Mouse (Mus musculus): ENCODE results near the gene Gm29797. TPM values are rescaled to one million over a fixed set of nuclear protein-coding genes. Genes with fewer than 3 reads are reported as not detected.

The Gm29797 gene
- polyA plus RNA-seq, 1 experiment from 2014 or later: not detected

DNA sequence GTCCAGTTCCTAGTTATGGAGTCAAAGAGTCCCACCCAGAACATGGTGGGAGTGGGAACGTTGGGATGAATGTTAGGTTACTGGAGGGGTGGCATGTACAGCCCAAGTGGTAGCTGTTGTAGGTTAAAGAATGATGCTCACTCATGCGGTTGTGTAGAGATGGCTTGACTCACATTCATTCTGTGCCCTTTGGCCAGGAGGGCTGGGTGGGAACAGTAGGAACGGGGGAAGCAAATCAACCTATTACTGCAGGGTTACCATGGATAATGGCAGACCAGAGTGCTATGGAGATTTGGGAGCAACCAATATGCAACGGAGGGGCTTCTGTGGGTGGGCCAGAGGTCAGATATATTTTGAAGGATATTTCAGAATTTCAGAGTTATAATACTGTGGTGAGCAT lies 18.1 kb downstream of the Gm29797 start:
- H3K9me3 ChIP-seq: no peaks in the 10 kb centered on the region
- no peak overlapping the region for H3K27ac ChIP-seq
- H3K9ac ChIP-seq: no peak overlapping the region
- no peak overlapping the region for H3K4me3 ChIP-seq
- H3K4me1 ChIP-seq: peaks cover 48% of the 10 kb centered on the region
- H3K4me2 ChIP-seq: no peak overlapping the region
- H3K36me3 ChIP-seq: no peaks in the 10 kb centered on the region
- H3K27me3 ChIP-seq: peaks cover 38% of the 10 kb centered on the region
- no peak for ATAC-seq (ENCODE audit: insufficient number of reproducible peaks, insufficient read depth, low FRiP score, low TSS enrichment, low read depth)
- WGBS: 75% methylated on average over 4 of the region's 4 CpGs

DNA sequence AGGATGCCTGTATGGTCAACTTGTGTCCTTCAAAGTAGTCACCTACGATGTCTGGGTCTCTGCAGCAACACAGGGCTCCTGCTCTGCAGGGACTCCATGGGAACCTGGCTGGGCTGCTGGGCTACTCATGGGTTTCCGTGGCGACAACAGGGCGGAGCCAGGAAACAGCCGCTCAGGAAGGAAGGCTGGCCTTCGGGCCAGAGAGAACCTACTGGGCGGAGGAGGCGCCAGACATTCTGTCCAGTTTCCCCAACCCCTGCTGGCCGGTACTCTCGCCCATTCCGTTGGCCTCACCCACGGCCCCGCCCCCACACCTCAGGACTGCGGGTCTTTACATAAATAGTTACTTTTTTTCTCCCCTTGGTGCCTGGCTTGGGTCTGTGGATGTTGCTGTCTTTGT lies 18.6 kb downstream of the Gm29797 start:
- Histone ChIP-seq H3K27me3 (peaks cover 33% of the 10 kb centered on the region), H3K9ac (0 out of 2 replicates have a peak overlapping the region, but pooled peaks have one; percentile 44), H3K4me2 (peak overlapping the region; percentile 43), H3K36me3 (no peaks in the 10 kb centered on the region), H3K9me3 (no peaks in the 10 kb centered on the region), H3K4me1 (peaks cover 43% of the 10 kb centered on the region), H3K4me3 (no peak overlapping the region), H3K27ac (peak overlapping the region; percentile 13; the same call in 1 of the 2 replicates)
- 7% methylated on average over 14 of the region's 14 CpGs for WGBS
- no peak for ATAC-seq (ENCODE audit: insufficient number of reproducible peaks, insufficient read depth, low FRiP score, low TSS enrichment, low read depth)

DNA sequence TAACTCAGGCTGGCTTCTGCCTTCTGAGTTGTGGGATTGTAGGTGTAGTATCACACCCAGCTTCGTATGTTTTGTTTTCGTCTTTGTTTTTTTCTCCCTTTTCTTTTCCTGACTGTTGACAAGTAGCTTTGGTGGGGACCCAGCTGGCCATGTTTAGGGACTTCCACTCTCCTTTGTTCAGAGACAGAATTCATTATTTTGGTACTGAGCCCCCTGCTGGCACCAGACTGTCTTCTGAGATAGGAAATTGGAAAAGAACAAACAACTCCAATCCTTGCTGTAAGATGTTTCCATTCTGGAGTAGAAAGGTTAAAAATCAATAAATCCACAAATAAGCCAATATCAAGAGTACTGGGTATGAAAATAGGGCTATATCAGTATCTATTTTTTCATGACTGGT lies 19.6 kb downstream of the Gm29797 start:
- no peak overlapping the region for H3K4me3 ChIP-seq
- H3K36me3 ChIP-seq: no peaks in the 10 kb centered on the region
- peaks cover 42% of the 10 kb centered on the region for H3K4me1 ChIP-seq
- H3K9me3 ChIP-seq: no peaks in the 10 kb centered on the region
- no peak overlapping the region; the same call in 1 of the 2 replicates for H3K27ac ChIP-seq
- no peak for ATAC-seq (ENCODE audit: insufficient number of reproducible peaks, insufficient read depth, low FRiP score, low TSS enrichment, low read depth)
- H3K4me2 ChIP-seq: no peak overlapping the region
- peaks cover 23% of the 10 kb centered on the region for H3K27me3 ChIP-seq
- no peak overlapping the region for H3K9ac ChIP-seq
- 46% methylated on average over 2 of the region's 2 CpGs for WGBS

DNA sequence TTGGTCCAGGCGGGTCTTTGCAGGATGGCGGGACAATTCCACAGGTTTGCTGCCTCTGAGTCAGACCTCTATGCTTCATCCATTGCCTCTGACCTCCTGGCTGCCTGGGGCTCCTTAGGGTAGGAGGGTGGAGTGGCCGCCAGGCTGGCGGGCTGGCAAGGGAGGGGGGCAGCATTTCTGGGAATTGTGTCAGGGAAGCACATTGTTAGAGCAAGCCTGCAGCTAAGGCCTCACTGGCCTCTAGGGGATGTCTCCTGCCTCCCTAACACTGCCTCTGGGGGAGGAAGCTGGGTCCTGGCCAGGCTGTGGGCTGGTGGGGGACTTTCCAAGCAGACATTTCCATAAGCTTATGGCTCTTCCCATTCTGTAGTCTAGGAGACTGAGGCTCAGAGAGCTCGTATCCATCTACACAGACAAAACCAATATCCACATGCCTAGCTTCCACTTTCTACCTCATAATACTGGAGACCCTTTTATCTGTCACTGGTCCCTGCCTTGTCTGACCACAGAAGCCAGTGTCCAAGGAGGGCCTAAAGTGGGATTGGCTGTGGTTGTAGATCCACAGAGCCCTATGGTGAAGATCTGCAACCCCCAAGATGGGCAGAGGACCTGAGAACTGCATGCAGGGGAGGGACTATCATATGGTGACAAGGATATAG lies 20.4 kb downstream of the Gm29797 start:
- Histone ChIP-seq H3K4me1 (peaks cover 39% of the 10 kb centered on the region), H3K27ac (peak overlapping the region; percentile 44; the same call in 1 of the 2 replicates), H3K36me3 (no peaks in the 10 kb centered on the region), H3K4me3 (no peak overlapping the region), H3K27me3 (peaks cover 15% of the 10 kb centered on the region), H3K9ac (0 out of 2 replicates have a peak overlapping the region, but pooled peaks have one; percentile 21), H3K4me2 (no peak overlapping the region), H3K9me3 (no peaks in the 10 kb centered on the region)
- no peak for ATAC-seq (ENCODE audit: insufficient number of reproducible peaks, insufficient read depth, low FRiP score, low TSS enrichment, low read depth)
- WGBS: 49% methylated on average over 5 of the region's 5 CpGs

DNA sequence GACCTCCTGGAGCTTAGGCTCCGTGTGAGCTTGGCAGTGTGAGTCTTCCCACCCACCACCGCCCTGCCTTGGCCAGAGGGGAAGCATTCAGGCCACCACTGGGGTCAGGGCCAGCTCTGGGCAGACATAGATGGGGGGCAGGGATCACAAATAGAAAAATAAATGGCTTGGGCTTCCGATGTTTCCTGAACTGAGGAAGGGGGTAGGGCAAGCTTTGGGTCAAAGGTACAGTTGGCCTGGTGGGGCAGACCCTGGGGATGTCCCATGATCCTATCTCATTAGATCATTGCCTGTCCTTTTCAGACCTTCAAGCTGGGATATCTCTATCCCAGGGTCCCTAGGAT lies 20.9 kb downstream of the Gm29797 start:
- ATAC-seq (ENCODE audit: insufficient number of reproducible peaks, insufficient read depth, low FRiP score, low TSS enrichment, low read depth): no peak
- Histone ChIP-seq H3K4me2 (no peak overlapping the region), H3K36me3 (no peaks in the 10 kb centered on the region), H3K9ac (no peak overlapping the region), H3K9me3 (no peaks in the 10 kb centered on the region), H3K27ac (peak overlapping the region; percentile 44; the same call in 1 of the 2 replicates), H3K27me3 (peaks cover 10% of the 10 kb centered on the region), H3K4me1 (peaks cover 39% of the 10 kb centered on the region), H3K4me3 (no peak overlapping the region)
- WGBS: 50% methylated on average over 3 of the region's 3 CpGs

DNA sequence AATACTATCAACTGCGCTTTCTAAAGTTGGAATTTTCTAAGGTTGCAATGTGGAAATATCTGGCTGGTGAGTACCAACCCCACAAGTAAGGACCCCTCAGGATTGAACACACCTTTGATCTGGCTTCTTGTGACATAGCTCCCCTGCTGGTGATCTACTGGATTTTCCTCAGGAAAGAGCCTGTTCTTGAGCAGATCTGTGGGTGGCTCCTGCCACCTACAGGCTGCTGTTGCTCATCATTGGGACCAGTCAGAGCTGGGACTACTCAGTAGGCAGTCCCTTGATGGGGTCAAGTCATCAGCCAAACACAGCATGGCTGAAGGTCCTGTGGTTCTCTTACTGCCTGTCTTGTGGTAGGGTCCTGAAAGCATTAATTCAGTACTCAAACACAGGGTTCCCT lies 21.9 kb downstream of the Gm29797 start:
- no peak overlapping the region for H3K9ac ChIP-seq
- H3K36me3 ChIP-seq: no peaks in the 10 kb centered on the region
- no peaks in the 10 kb centered on the region for H3K27me3 ChIP-seq
- H3K4me1 ChIP-seq: peaks cover 33% of the 10 kb centered on the region
- H3K9me3 ChIP-seq: no peaks in the 10 kb centered on the region
- H3K27ac ChIP-seq: no peak overlapping the region
- 39% methylated on average over 1 of the region's 1 CpGs for WGBS
- ATAC-seq (ENCODE audit: insufficient number of reproducible peaks, insufficient read depth, low FRiP score, low TSS enrichment, low read depth): peak; percentile 65
- H3K4me3 ChIP-seq: no peak overlapping the region
- no peak overlapping the region for H3K4me2 ChIP-seq

DNA sequence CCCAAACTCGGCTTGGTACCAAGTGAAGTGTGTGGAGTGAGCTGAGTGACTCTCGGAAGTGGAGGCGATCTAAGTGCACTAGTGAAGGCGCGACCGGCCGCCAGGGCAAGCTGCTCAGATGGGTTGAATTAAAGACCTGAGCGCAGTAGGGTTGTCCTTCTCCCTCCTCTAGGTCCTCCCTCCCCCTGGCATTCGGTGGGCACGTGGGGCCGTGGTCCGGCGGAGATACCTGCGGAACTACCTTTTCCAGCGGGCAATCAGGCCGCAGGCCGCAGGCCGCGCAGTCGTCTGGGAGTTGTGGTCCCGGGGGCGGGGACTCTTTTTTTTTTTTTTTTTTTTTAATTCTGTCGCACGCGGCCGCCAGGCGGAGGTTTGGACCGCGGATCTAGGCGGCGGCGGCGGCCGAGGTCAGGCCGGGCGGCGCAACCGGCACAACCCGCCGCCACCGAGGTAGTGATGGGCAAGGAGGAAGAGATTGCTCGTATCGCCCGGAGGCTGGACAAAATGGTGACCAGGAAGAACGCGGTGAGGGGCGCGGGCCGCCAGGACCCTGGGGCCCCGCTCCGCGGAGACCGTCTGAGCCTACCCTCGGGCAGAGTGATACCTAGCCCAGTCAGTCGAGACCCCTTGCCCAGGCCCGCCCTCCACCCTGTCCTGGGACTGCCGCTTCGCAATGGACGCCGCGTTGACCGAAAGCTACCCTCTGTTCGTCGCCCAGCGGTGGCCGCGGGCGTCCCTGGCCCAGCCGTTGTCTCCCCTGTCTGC lies 23.3 kb downstream of the Gm29797 start, which contains the start of gene Tcea2:
Gene Tcea2 (plus strand): TSS at position 360 of the 765 bp plus-strand sequence.
- peak; percentile 12 for ATAC-seq (ENCODE audit: insufficient number of reproducible peaks, insufficient read depth, low FRiP score, low TSS enrichment, low read depth)

DNA sequence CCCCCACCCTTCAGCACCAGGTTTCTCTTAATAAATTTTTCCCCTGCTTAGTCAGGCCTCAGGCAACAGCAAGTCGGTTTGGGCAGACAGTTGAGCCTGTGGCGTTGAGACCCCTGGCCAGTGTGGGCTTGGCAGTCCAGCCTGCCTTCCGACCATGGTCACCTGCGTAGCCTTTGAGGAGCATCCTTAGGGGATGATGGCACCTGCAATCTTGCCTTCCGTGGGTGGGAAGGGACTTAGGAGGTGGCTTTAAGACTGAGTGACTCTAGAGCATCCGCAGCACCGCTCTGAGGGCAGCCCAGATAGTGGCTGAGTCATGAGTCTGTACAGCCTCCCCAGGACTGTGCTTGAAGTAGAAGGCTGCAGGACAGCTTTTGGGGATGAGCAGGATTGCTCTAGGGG lies 23.9 kb downstream of the Gm29797 start:
- no peaks in the 10 kb centered on the region for H3K9me3 ChIP-seq
- peaks cover 20% of the 10 kb centered on the region for H3K4me1 ChIP-seq
- H3K4me3 ChIP-seq: peak overlapping the region; percentile 66
- no peak for ATAC-seq (ENCODE audit: insufficient number of reproducible peaks, insufficient read depth, low FRiP score, low TSS enrichment, low read depth)
- H3K27me3 ChIP-seq: no peaks in the 10 kb centered on the region
- 14% methylated on average over 7 of the region's 7 CpGs for WGBS
- no peak overlapping the region; the same call in 1 of the 2 replicates for H3K27ac ChIP-seq
- peak overlapping the region; percentile 90 for H3K9ac ChIP-seq
- H3K4me2 ChIP-seq: peak overlapping the region; percentile 89
- peaks cover 11% of the 10 kb centered on the region for H3K36me3 ChIP-seq

More for the DNA sequence above, 23.3 kb downstream of the Gm29797 start, which contains the start of gene Tcea2:
- under 1% methylated on average over 69 of the region's 69 CpGs for WGBS
- Histone ChIP-seq H3K4me1 (peaks cover 25% of the 10 kb centered on the region), H3K27me3 (no peaks in the 10 kb centered on the region), H3K36me3 (0 out of 2 replicates have a peak, but pooled peaks cover 9% of the 10 kb centered on the region), H3K9me3 (no peaks in the 10 kb centered on the region), H3K4me3 (peak within 1 kb of the TSS; percentile 66), H3K27ac (peak within 1 kb of the TSS; percentile 39; the same call in 1 of the 2 replicates), H3K9ac (peak within 1 kb of the TSS; percentile 90), H3K4me2 (peak within 1 kb of the TSS; percentile 89)

DNA sequence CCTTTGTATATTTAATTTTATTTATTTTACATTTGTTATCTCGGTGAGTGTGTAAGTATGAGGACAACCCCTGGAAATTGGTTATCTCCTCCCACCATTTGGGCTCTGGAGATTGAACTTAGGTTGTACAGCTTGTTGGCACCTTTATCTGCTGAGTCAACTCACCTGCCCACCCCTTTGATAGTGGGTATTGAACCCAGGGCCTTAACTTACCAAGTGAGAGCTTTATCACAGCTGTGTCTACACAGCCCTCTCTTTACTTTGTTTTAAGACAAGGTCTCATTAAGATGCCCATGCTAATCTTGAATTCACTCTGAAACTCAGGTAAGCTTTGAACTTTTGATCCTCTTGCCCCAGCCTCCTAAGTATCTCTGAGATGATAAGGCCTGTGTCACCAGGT lies 25.1 kb downstream of the Gm29797 start:
- peaks cover 18% of the 10 kb centered on the region for H3K4me1 ChIP-seq
- H3K4me3 ChIP-seq: no peak overlapping the region
- H3K4me2 ChIP-seq: no peak overlapping the region
- WGBS: 73% methylated on average over 1 of the region's 1 CpGs
- no peak for ATAC-seq (ENCODE audit: insufficient number of reproducible peaks, insufficient read depth, low FRiP score, low TSS enrichment, low read depth)
- peaks cover 23% of the 10 kb centered on the region for H3K36me3 ChIP-seq
- no peaks in the 10 kb centered on the region for H3K27me3 ChIP-seq
- H3K9me3 ChIP-seq: no peaks in the 10 kb centered on the region
- no peak overlapping the region for H3K9ac ChIP-seq
- H3K27ac ChIP-seq: no peak overlapping the region

DNA sequence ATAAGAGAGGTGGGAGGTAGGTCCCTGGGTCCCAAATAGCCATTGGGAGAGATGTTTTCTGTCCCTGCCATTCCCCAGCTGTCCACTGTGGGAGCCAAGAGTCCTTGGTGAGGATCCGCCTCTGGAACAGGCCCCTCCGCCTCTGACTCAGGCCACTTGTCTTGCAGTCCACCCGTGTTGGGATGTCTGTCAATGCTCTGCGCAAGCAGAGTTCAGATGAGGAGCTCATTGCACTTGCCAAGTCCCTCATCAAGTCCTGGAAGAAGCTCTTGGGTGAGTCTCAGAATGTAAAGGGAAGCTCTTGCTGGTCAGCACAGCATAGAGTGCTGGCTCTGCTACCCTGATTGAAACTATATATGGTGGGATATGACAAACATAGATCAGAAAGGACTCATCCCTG lies 26.5 kb downstream of the Gm29797 start:
- Histone ChIP-seq H3K9me3 (no peaks in the 10 kb centered on the region), H3K4me1 (peaks cover 16% of the 10 kb centered on the region), H3K4me3 (no peak overlapping the region), H3K36me3 (peaks cover 38% of the 10 kb centered on the region), H3K27ac (no peak overlapping the region), H3K4me2 (no peak overlapping the region), H3K9ac (0 out of 2 replicates have a peak overlapping the region, but pooled peaks have one; percentile 11), H3K27me3 (no peaks in the 10 kb centered on the region)
- ATAC-seq (ENCODE audit: insufficient number of reproducible peaks, insufficient read depth, low FRiP score, low TSS enrichment, low read depth): no peak
- 72% methylated on average over 4 of the region's 4 CpGs for WGBS

DNA sequence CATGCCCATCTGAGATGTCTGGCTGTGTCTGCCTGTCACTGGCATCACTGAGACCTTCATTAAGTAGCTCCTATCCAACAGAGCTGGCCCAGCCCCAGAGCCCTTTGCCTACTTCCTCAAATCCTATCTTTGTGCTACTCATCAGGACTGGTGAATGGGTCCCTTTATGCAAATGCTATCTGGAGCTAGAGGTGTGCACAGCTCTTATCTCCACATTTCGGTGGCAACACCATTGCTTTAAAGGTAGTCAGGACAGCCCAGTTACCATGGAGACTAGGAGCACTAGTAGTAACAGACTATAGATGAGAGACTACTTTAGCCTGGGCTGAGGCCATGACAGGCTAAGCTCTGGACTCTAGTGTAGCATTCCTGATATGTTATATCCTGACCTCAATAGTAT lies 27.9 kb downstream of the Gm29797 start:
- Histone ChIP-seq H3K27ac (no peak overlapping the region), H3K4me3 (no peak overlapping the region), H3K9me3 (no peaks in the 10 kb centered on the region), H3K27me3 (no peaks in the 10 kb centered on the region), H3K36me3 (peaks cover 49% of the 10 kb centered on the region), H3K9ac (no peak overlapping the region), H3K4me1 (peaks cover 11% of the 10 kb centered on the region), H3K4me2 (no peak overlapping the region)
- 82% methylated on average over 1 of the region's 1 CpGs for WGBS
- ATAC-seq (ENCODE audit: insufficient number of reproducible peaks, insufficient read depth, low FRiP score, low TSS enrichment, low read depth): no peak

DNA sequence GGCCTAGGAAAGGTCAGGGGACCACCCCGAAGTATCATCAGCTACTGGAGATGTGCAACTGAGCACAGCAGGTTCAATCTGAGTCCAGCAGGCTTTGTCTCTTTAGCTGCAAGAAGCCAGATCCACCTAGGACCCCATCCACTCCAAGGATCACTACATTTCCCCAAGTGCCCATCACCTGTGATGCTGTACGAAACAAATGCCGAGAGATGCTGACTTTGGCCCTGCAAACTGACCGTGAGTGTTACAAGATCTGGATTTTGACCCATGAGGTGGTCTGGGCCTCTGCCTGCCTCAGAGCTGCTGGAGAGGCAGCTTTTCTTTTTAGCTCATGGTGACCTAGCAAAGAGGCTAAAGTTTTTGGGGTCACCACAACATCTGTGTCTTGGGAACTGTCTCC lies 28.9 kb downstream of the Gm29797 start:
- Histone ChIP-seq H3K27ac (no peak overlapping the region), H3K4me3 (no peak overlapping the region), H3K36me3 (peaks cover 51% of the 10 kb centered on the region), H3K4me1 (peaks cover 10% of the 10 kb centered on the region), H3K4me2 (no peak overlapping the region), H3K9me3 (no peaks in the 10 kb centered on the region), H3K27me3 (no peaks in the 10 kb centered on the region), H3K9ac (no peak overlapping the region)
- 90% methylated on average over 4 of the region's 4 CpGs for WGBS
- ATAC-seq (ENCODE audit: insufficient number of reproducible peaks, insufficient read depth, low FRiP score, low TSS enrichment, low read depth): no peak
